Mouse (Mus musculus) stomach, postnatal 0 days (tissue): ENCODE results near the gene Ctnna2. TPM values are rescaled to one million over a fixed set of nuclear protein-coding genes. Genes with fewer than 3 reads are reported as not detected.

ENCODE experiments used
- ATAC-seq: fragments of 200-750 bp; cut with Nextera tagmentation; 2 replicates; pipeline ENCODE4 v1.8.0; 2017; ENCODE audit not compliant: low FRiP score, low TSS enrichment
- DNase-seq: peaks from one replicate; pipeline ENCODE4 v3.0.0-alpha.2; 2016; ENCODE audit warnings: low spot score
- H3K27ac ChIP-seq: fragments of 300-500 bp; sonication (generic); replicated peaks from 2 replicates; pipeline ENCODE4 v1.5.1; 2014; ENCODE audit warnings: mild to moderate bottlenecking, control low read depth
- H3K27me3 ChIP-seq: fragments of 300-500 bp; sonication (generic); 2 replicates; pipeline ENCODE4 v1.6.1; 2014; ENCODE audit warnings: low read length; ENCODE audit not compliant: control insufficient read depth, insufficient read depth
- H3K36me3 ChIP-seq: fragments of 300-500 bp; sonication (generic); 2 replicates; pipeline ENCODE4 v1.6.1; 2014; ENCODE audit warnings: low read length, mixed read lengths; ENCODE audit not compliant: control insufficient read depth, insufficient read depth
- H3K4me1 ChIP-seq: fragments of 300-500 bp; sonication (generic); replicated peaks from 2 replicates; pipeline ENCODE4 v1.6.1; 2014; ENCODE audit warnings: antibody characterized with exemption; ENCODE audit not compliant: control insufficient read depth, insufficient read depth
- H3K4me2 ChIP-seq: fragments of 300-500 bp; sonication (generic); replicated peaks from 2 replicates; pipeline ENCODE4 v1.6.1; 2014; ENCODE audit warnings: low read depth, mild to moderate bottlenecking, control low read depth, moderate library complexity
- H3K4me3 ChIP-seq: fragments of 300-500 bp; sonication (generic); 2 replicates; pipeline ENCODE4 v1.5.1; 2014; ENCODE audit warnings: low read depth, low read length, control low read depth
- H3K9ac ChIP-seq: fragments of 300-500 bp; sonication (generic); 2 replicates; pipeline ENCODE4 v1.6.1; 2014; ENCODE audit warnings: mild to moderate bottlenecking, low read length, control low read depth, mixed read lengths
- H3K9me3 ChIP-seq: fragments of 300-500 bp; sonication (generic); 2 replicates; pipeline ENCODE4 v1.6.1; 2016; ENCODE audit warnings: low read length; ENCODE audit not compliant: control insufficient read depth
- CTCF ChIP-seq: IDR thresholded peaks from 2 replicates; pipeline ENCODE4 v1.5.1; 2016; ENCODE audit warnings: antibody characterized with exemption, low read depth, mild to moderate bottlenecking, moderate library complexity
- EP300 ChIP-seq: optimal IDR thresholded peaks from 2 replicates; pipeline ENCODE3; 2016; ENCODE audit warnings: antibody characterized with exemption
- WGBS: fragments of 180-500 bp; shearing (Covaris S2); extraction: QIAGEN DNeasy Blood & Tissue Kit; methylation state at CpG from one replicate; pipeline ENCODE4 v1.1.7; 2014; 5-methylcytosine and 5-hydroxymethylcytosine counted together
- polyA plus RNA-seq: library from polyadenylated mRNA; unstranded; fragments of >200 nt; fragmentation: Nextera tagmentation; extraction: Ambion mirVana; gene quantifications from 2 replicates; pipeline ENCODE4 v1.2.1, GENCODE M21; 2015

The Ctnna2 gene
- polyA plus RNA-seq, 1 experiment from 2014 or later, result 1.9 TPM

DNA sequence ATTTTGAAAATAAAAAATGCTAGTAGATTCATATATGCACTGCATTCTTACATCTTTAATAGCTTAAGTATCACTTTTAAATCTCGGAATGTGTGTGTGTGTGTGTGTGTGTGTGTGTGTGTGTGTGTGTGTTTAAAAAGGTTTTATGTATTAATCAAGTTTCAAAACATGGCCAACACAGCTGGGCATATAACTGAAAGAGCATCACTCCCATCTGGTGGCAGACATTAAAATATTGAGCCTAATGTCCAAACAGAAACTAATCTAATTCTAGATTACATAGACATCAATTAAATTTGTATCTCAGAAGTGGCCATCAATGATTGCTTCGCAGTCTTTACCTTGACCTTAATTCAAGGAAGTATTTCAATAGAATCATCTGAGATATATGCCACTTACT lies 140.4 kb downstream of the Ctnna2 start:
- Histone ChIP-seq H3K9me3 (no peaks in the 10 kb centered on the region), H3K4me1 (no peaks in the 10 kb centered on the region), H3K4me3 (no peak overlapping the region), H3K27me3 (no peaks in the 10 kb centered on the region), H3K27ac (no peak overlapping the region), H3K4me2 (no peak overlapping the region), H3K9ac (no peak overlapping the region), H3K36me3 (no peaks in the 10 kb centered on the region)
- TF ChIP-seq CTCF, result peak; percentile 30
- TF ChIP-seq EP300, result no peak
- ATAC-seq (no peak), DNase-seq (no peak)
- WGBS, result 66% methylated on average over 2 of the region's 2 CpGs

- no peak for DNase-seq
- Histone ChIP-seq H3K4me1 (no peaks in the 10 kb centered on the region), H3K9ac (no peak overlapping the region), H3K27ac (no peak overlapping the region), H3K27me3 (no peaks in the 10 kb centered on the region), H3K9me3 (no peaks in the 10 kb centered on the region), H3K36me3 (no peaks in the 10 kb centered on the region), H3K4me2 (no peak overlapping the region), H3K4me3 (no peak overlapping the region)
- TF ChIP-seq CTCF (no peak), EP300 (no peak)
- no peak for ATAC-seq
These were observed 140.8 kb downstream of the Ctnna2 start for GRCm38 (mm10) chr6:77838653-77839052.

- ATAC-seq (no peak), DNase-seq (no peak)
- Histone ChIP-seq H3K27ac (no peak overlapping the region), H3K4me2 (no peak overlapping the region), H3K27me3 (no peaks in the 10 kb centered on the region), H3K9ac (no peak overlapping the region), H3K4me1 (no peaks in the 10 kb centered on the region), H3K36me3 (no peaks in the 10 kb centered on the region), H3K4me3 (no peak overlapping the region), H3K9me3 (no peaks in the 10 kb centered on the region)
- WGBS, result 85% methylated on average over 3 of the region's 3 CpGs
- TF ChIP-seq CTCF (no peak), EP300 (no peak)
These were observed 142.0 kb downstream of the Ctnna2 start for GRCm38 (mm10) chr6:77837543-77837942.

DNA sequence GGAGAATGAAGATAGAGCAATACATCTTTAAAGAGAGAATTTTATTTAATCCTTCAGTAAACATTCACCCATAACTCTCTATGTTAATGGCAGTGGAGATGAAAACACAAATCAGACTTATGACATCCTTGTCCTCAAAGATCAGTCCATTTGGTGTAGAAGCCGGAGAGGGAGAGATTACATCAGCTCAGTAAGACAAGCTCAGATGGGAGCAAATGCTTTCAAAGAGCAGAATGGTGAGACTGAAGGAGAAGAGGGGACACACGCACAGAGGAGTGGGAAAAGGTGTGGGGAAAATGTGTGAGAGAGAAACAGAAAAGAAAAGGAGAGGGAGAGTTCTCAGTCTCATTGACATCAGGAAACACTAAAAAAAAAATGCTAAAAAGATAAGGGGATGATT lies 144.8 kb downstream of the Ctnna2 start:
- Histone ChIP-seq H3K4me1 (no peaks in the 10 kb centered on the region), H3K36me3 (no peaks in the 10 kb centered on the region), H3K4me3 (no peak overlapping the region), H3K27me3 (no peaks in the 10 kb centered on the region), H3K9me3 (no peaks in the 10 kb centered on the region), H3K27ac (no peak overlapping the region), H3K4me2 (no peak overlapping the region), H3K9ac (no peak overlapping the region)
- ATAC-seq (no peak), DNase-seq (no peak)
- WGBS, result 51% methylated on average over 2 of the region's 2 CpGs
- TF ChIP-seq EP300, result no peak
- TF ChIP-seq CTCF, result no peak

DNA sequence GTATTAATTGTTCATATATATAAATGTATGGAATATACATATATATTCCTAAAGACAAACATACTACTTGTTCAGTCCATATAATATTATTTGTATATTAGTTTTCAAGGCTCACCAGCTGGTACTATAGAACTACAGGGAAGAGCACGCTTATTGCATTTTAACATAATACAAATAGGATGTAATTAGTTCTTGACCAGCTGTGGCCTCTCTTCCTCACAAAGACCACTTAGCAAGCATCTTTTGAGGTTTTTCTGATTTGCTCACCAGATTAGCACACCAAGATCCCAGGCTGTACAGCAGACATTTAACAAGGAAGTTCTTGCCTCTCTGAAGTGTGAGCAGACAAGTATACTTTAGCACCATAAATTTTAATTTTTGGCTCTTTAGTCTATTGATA lies 152.0 kb downstream of the Ctnna2 start:
- TF ChIP-seq EP300 (no peak), CTCF (no peak)
- Histone ChIP-seq H3K4me3 (no peak overlapping the region), H3K36me3 (no peaks in the 10 kb centered on the region), H3K27ac (no peak overlapping the region), H3K27me3 (no peaks in the 10 kb centered on the region), H3K9ac (no peak overlapping the region), H3K4me2 (no peak overlapping the region), H3K4me1 (no peaks in the 10 kb centered on the region), H3K9me3 (no peaks in the 10 kb centered on the region)
- DNase-seq (no peak), ATAC-seq (no peak)
- 78% methylated on average over 1 of the region's 1 CpGs for WGBS

- no peaks in the 10 kb centered on the region for H3K9me3 ChIP-seq
- H3K9ac ChIP-seq, result no peak overlapping the region
- ATAC-seq (no peak), DNase-seq (no peak)
- H3K27me3 ChIP-seq, result no peaks in the 10 kb centered on the region
- no peaks in the 10 kb centered on the region for H3K36me3 ChIP-seq
- no peak overlapping the region for H3K4me2 ChIP-seq
- no peaks in the 10 kb centered on the region for H3K4me1 ChIP-seq
- TF ChIP-seq CTCF (no peak), EP300 (no peak)
- WGBS, result 68% methylated on average over 3 of the region's 3 CpGs
- H3K4me3 ChIP-seq, result no peak overlapping the region
- H3K27ac ChIP-seq, result no peak overlapping the region
These were observed 162.4 kb downstream of the Ctnna2 start for GRCm38 (mm10) chr6:77817116-77817515.
